Mouse (Mus musculus) stomach, postnatal 0 days (tissue): ENCODE data around the gene Smim5.

Experiments
- CTCF ChIP-seq: IDR thresholded peaks from 2 replicates; pipeline ENCODE4 v1.5.1; 2016; ENCODE audit warnings: antibody characterized with exemption, low read depth, mild to moderate bottlenecking, moderate library complexity
- EP300 ChIP-seq: optimal IDR thresholded peaks from 2 replicates; pipeline ENCODE3; 2016; ENCODE audit warnings: antibody characterized with exemption

GRCm38 (mm10) chr11:115931235-115931634 is 31.5 kb downstream of the Smim5 start:
- TF ChIP-seq CTCF (no peak), EP300 (no peak)
